Mouse (Mus musculus) myocyte (in vitro differentiated cells): ENCODE results near the gene Ly86.

Experiments used
- MYOG ChIP-seq, 3 experiments: IDR thresholded peaks; one replicate each; pipeline ENCODE4 v1.6.1; 2011; ENCODE audit warnings: control low read depth in 2 of 3, low read depth in 2 of 3, mild to moderate bottlenecking in 2 of 3; ENCODE audit not compliant: insufficient read length in 2 of 3, control insufficient read depth in 1 of 3, insufficient read depth in 1 of 3
- POLR2A ChIP-seq: IDR thresholded peaks from one replicate; pipeline ENCODE4 v1.6.1; 2011; ENCODE audit warnings: low read depth, mild to moderate bottlenecking, control low read depth, moderate library complexity; ENCODE audit not compliant: insufficient read length

GRCm38 (mm10) chr13:37353016-37353415 is 8.0 kb downstream of the Ly86 start:
- TF ChIP-seq MYOG (IDR thresholded peaks at IDR 0.05; ENCODE audit: control insufficient read depth in 1 of 3, insufficient read depth in 1 of 3, insufficient read length in 2 of 3, low read depth in 2 of 3) (no peak), POLR2A (no peak)
